Mouse (Mus musculus) splenic B cell, adult 2 months (primary cell): ENCODE measurements around the gene Ptch1.

ENCODE experiments used
- DNase-seq: peaks from one replicate; pipeline ENCODE4 v3.0.0-alpha.2; 2011; ENCODE audit warnings: low read depth, low spot score
- H3K27me3 ChIP-seq: 2 replicates; pipeline ENCODE4 v1.6.1; 2012; ENCODE audit warnings: mild to moderate bottlenecking, low read length, moderate library complexity, mixed read lengths; ENCODE audit not compliant: control insufficient read depth, poor library complexity, insufficient read depth, severe bottlenecking
- H3K36me3 ChIP-seq: 2 replicates; pipeline ENCODE4 v1.6.1; 2012; ENCODE audit warnings: mild to moderate bottlenecking, low read length, moderate library complexity, mixed read lengths; ENCODE audit not compliant: control insufficient read depth, poor library complexity, insufficient read depth, severe bottlenecking

Ptch1 gene

DNA sequence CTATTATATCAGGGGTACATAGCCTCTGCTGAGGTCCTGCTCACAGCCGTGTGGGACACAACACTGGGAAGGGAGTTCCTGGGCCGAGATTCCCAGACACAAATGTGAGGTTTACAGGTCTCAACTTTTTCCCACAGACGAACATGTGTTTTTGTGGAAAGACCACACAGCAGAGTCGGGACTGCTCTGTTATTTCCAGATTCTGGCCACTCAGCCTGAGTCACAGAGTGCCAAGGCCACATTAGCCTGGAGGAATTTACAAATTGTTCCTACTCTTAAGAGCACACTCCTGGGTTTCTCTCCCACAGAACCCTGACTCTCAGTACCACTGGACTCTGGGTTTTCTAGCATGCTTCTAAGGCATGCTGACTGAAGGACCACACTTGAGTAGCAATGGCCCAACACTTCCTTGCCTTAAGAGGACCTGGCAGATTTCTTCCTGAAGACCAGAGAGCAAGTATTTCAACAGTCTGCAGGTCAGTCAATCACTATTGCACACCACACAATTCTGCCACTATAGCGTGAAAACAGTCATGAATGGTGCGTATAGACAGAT, 66.3 kb downstream of the Ptch1 start:
- DNase-seq: no peak
- Histone ChIP-seq H3K36me3 (peaks cover 10% of the 10 kb centered on the region), H3K27me3 (no peaks in the 10 kb centered on the region)

DNA sequence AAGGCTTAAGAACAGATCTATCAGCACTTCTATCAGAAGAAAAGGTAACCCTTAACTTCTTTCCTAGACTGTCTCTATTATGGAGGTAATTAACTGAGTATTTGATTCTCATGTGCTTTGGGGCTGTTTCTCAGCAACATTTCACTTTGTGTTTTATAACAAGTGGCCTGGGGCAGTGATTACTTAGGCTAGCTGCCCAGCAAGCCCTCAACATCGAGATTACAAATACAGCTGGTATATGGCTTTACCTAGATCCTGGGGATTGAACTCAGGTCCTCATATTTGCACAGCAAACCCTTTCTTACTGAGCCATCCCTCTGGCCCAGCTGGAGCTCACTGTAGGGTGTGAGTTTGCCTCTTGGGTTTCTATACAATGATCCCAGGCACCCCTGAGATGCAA, 67.0 kb downstream of the Ptch1 start:
- no peaks in the 10 kb centered on the region for H3K27me3 ChIP-seq
- H3K36me3 ChIP-seq: peaks cover 3% of the 10 kb centered on the region
- no peak for DNase-seq

DNA sequence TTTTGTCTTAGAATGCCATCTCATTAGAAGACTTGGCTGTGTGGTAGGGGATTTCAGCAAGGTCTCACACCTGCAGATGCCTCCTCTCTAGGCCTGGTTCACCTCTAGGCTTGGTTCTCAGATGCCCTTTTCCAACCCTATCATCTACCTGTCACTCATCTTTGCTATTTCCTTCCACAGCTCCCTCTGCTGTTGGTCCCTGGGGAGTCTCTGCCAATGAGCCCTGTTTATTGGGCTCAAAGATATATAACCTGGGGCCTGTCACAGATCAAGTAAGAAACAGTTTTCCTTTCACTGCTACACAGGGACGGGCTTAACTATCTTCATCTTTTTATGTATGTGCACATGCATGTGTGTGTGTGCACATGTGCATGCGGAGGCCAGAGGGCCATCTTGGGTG, 71.0 kb downstream of the Ptch1 start:
- Histone ChIP-seq H3K36me3 (no peaks in the 10 kb centered on the region), H3K27me3 (no peaks in the 10 kb centered on the region)
- DNase-seq: no peak

DNA sequence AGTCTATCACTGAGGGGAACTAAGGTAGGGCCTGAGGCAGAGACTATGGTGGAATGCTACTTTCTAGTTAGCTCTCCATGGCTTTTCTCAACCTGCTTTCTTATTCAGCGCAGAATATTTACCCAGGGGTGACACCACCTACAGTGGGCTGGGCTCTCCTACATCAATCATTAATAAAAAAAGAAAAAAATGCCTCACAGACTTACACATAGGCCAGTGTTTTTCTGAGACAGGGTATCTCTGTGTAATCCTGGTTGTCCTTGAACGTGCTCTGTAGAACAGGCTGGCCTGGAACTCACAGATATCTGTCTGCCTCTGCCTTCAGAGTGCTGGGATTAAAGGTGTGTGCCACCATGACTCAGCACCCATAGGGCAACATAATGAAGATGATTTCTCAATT, 73.9 kb downstream of the Ptch1 start:
- no peaks in the 10 kb centered on the region for H3K27me3 ChIP-seq
- no peaks in the 10 kb centered on the region for H3K36me3 ChIP-seq
- no peak for DNase-seq

DNA sequence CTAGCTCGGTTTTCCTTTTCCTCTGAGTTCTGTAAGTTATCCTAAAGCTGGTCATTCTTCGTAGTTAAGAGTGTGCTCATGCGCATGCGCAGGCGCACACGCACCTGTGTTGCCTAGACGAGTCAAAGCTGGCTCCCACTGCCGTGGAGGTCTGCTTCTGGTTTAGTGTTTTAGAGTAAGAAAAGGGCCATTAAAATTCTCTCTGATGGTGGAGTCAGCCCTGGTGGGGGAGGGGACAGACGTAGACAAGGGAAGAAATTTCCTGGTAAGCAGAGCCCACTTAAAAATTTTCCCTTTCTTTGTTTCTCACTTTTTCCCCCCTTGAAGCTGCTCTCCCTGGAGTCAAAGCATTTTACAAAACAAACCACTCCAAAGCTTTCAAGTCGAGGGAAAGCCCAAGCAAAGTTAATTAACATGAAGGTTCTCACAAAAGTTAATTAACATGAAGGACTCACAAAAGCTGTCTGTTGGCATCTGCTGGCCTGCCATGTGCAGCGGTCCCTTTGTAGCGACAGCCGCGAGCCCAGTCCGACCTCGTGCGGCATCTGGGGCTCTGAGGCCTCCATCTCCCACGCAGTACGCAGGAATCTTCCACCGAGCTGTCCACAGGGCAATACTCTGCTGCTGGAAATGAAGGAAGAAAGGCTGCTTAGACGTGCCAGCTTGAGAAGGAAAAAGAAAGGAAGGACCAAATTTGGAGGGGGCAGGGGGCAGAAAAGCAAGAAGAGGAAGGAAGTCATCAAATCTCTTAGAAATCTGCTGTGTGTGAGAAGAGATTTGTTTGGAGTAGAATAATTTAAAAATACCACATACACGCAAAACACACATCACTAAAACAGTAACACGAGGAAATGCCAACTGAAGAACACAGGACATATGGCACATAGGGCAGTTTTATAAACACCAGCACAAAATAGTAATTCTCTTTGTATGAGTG, 76.5 kb downstream of the Ptch1 start, which contains the start of gene Fancc:
Gene Fancc, minus strand, starts transcription at position 633 of the 937 bp plus-strand sequence.
- no peaks in the 10 kb centered on the region for H3K27me3 ChIP-seq
- peak; percentile 39 for DNase-seq
- no peaks in the 10 kb centered on the region for H3K36me3 ChIP-seq

DNA sequence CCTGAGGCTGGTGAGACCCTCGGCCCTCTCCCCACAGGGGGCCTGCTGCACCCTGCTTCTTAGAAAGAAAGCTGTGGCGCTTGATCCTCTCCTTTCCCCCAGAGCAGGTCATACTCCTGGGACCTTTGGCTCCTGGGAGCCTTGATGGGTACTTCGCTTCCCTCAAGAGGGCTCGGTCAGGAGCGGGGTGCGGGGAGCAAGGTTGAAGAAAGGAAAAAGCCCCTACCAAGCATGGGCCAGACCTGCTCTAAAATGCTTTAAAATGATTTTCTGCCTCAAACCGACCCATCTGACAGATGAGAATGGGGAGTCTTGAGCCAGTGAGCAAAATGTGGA, 85.7 kb downstream of the Ptch1 start:
- Histone ChIP-seq H3K27me3 (no peaks in the 10 kb centered on the region), H3K36me3 (no peaks in the 10 kb centered on the region)
- DNase-seq: no peak

DNA sequence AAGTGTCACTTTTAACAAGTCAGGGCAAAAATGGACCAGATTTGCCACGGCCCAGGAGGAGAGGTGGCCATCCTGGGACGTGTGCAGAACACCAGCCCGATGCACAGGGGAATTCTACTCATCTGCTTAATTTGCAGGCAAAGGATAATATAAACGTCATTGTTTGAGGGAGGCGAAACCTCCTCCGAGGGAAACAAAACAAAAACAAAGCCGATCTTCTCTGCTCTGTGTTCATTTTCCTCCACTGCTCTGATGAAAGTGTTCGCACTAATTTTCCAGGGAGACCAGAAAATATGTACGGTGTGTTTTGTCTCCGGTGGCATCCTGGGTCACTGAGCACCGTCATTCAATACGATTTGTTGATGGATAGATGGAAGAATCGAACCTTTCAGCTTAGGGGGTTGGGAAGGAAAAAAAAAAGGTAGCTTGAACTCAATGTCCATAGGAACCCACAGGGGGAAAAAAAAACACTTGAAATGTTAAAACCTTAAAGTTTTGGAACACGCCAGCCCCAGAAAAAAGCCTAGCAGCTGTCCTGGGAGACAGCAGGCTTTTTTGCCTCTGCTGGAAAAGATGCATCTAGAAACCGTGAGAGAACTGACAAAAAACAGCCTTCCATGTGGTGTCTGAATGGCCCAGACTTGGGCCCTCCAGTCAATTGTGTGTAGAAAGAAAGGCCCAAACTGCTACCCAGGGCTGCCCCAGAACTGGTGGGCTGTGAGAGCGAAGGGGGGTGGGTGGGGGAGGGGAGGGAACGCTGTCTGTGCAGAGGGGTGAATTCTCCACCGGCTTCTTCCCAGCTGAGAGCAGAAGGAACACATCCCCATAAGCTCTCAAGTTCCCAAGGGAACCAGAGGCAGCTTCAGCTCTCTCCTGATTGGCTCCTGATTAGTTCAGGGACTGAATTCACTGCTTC, 86.3 kb downstream of the Ptch1 start:
- H3K36me3 ChIP-seq: no peaks in the 10 kb centered on the region

DNA sequence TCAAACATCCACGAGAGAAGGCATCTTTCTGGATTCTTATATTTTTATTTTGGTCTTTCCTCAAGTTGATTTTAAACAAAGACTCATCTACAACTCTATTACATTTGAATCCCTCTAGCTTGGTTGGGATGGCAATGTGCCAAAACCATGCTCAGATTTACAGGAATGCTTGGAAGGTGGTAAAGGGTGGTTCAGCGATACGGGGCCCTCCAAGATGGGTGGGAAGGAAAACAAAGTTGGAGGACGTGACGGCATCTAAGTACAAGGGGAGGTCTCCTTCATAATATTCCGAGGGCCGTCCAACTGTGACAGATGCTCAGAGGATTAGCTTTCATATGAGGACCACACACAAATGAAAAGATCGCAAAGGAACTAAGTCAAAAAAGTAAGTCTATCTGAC, 98.0 kb downstream of the Ptch1 start:
- no peaks in the 10 kb centered on the region for H3K36me3 ChIP-seq
- no peaks in the 10 kb centered on the region for H3K27me3 ChIP-seq
- DNase-seq: no peak

More for the DNA sequence above, 86.3 kb downstream of the Ptch1 start:
- H3K27me3 ChIP-seq: no peaks in the 10 kb centered on the region
- DNase-seq: no peak
